Comparison of ENCODE assay signal across 8 mouse cellular contexts in the genomic region with DNA sequence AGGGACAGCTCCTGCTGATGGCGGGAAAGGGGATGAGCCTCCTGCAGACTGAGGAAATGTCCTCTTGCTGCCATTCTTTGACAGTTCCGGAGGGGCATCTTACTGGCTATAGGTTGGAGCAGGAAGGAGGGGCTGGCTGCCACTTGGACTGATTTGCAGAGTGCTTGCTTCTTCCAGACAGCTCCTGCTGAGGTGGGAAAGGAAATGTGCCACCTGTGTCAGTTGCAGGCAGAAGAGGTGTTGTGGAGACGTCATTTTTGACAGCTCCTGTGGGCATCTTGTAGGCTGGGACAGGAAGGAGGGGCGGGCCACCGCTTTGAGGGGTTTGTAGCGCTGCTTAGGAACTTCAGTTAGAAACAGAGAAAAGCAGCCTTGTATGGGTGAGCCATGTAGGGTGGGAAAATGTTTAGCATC. TPM values are rescaled to one million over a fixed set of nuclear protein-coding genes. Genes with fewer than 3 reads are reported as not detected.
DNase-seq lines count a peak whose midpoint lies in the region; ATAC-seq and TF ChIP-seq lines count a peak whose summit lies in the region.

No protein-coding gene starts in this region.

- no peak for TF ChIP-seq POLR2A in heart, adult 2 months (IDR thresholded peaks at IDR 0.05; ENCODE audit: insufficient read depth, low read depth, low read length)

- no peak for TF ChIP-seq CTCF in heart, adult 2 months (IDR thresholded peaks at IDR 0.05)

- intact Hi-C loops in heart, adult 2 months (cut with DNase I): no loop called here

- H3K36me3 ChIP-seq in megakaryocyte, embryonic 14.5 days (replicated peaks; ENCODE audit: low read length): no peaks in the 10 kb centered on the region
- H3K36me3 ChIP-seq in heart, adult 2 months (ENCODE audit: control insufficient read depth, insufficient read depth, low read length): no peaks in the 10 kb centered on the region

- TF ChIP-seq EP300 in heart, adult 2 months (IDR thresholded peaks at IDR 0.05; ENCODE audit: insufficient read depth, low read depth, low read length): no peak

- peak; percentile 1 for DNase-seq in adrenal gland, postnatal 14 days
- DNase-seq in adrenal gland, postnatal 10 days: no peak
- peak; percentile 40 for DNase-seq in CD4-positive helper T cell, adult 2 months (ENCODE audit: low read depth, low spot score)
- peak; percentile 42 to 49 for DNase-seq in thymus, postnatal 36 days
- DNase-seq in urinary bladder, postnatal 10 days (ENCODE audit: low spot score): no peak
- no peak for DNase-seq in heart, adult 2 months

- H3K4me3 ChIP-seq in megakaryocyte, embryonic 14.5 days (replicated peaks): peak overlapping the region; percentile 90
- H3K4me3 ChIP-seq in heart, adult 2 months: no peak overlapping the region

- H3K4me1 ChIP-seq in megakaryocyte, embryonic 14.5 days: peaks cover 29% of the 10 kb centered on the region
- no peaks in the 10 kb centered on the region for H3K4me1 ChIP-seq in heart, adult 2 months (ENCODE audit: control insufficient read depth, insufficient read depth, low read length)

- H3K9me3 ChIP-seq in megakaryocyte, embryonic 14.5 days: peaks cover 2% of the 10 kb centered on the region; the same call in 1 of the 2 replicates

- H3K79me2 ChIP-seq in heart, adult 2 months (replicated peaks; ENCODE audit: control insufficient read depth, insufficient read depth, low read length): no peaks in the 10 kb centered on the region

- 44% methylated on average over 6 of the region's 6 CpGs for WGBS in heart, adult 2 months

- H3K27me3 ChIP-seq in megakaryocyte, embryonic 14.5 days (replicated peaks): peaks cover 32% of the 10 kb centered on the region
- H3K27me3 ChIP-seq in heart, adult 2 months (ENCODE audit: control insufficient read depth, insufficient read depth, low read length): 0 out of 2 replicates have a peak, but pooled peaks cover 3% of the 10 kb centered on the region

- no peak overlapping the region for H3K27ac ChIP-seq in heart, adult 2 months

- no peak overlapping the region for H3K9ac ChIP-seq in heart, adult 2 months (ENCODE audit: low read depth, low read length)

- peak; percentile 14; the same call in 1 of the 2 replicates for ATAC-seq in granulocyte monocyte progenitor cell, adult 5-6 weeks (replicated peaks; ENCODE audit: poor library complexity, severe bottlenecking)

RNA-seq across cellular contexts. Expression of a gene that starts 13.3 kb away (rescaled TPM):
- total RNA-seq in adrenal gland, postnatal 14 days (2021): 2.1 and 2.5 TPM in 2 replicates
- total RNA-seq in adrenal gland, postnatal 10 days (2021): 1 to 10 TPM; 3.9 to 5.6 TPM
- 0.17 TPM in 1 of 2 replicates, not detected in the other for total RNA-seq in granulocyte monocyte progenitor cell, adult 5-6 weeks (2014; fragmentation: Nextera tagmentation)
- 0.17 TPM in 1 of 2 replicates, not detected in the other for total RNA-seq in granulocyte monocyte progenitor cell, adult 5-6 weeks (2017)
- polyA plus RNA-seq in megakaryocyte, embryonic 14.5 days (2012; ENCODE audit: insufficient read depth, low replicate concordance): not detected in 2 replicates
- total RNA-seq in heart, adult 2 months (2021): under 1 TPM; 0.42 to 0.96 TPM
- 1.5 and 2.2 TPM in 2 replicates for polyA plus RNA-seq in heart, adult 2 months (2012; rRNA removed)

RNA-seq across cellular contexts. Expression of a gene that starts 21.4 kb away (rescaled TPM):
- total RNA-seq in adrenal gland, postnatal 14 days (2021): 1.6 and 10.7 TPM in 2 replicates
- 10 to 100 TPM; 16.2 to 27.8 TPM for total RNA-seq in adrenal gland, postnatal 10 days (2021)
- not detected in 2 replicates for total RNA-seq in granulocyte monocyte progenitor cell, adult 5-6 weeks (2014; fragmentation: Nextera tagmentation)
- total RNA-seq in granulocyte monocyte progenitor cell, adult 5-6 weeks (2017): not detected in 2 replicates
- polyA plus RNA-seq in megakaryocyte, embryonic 14.5 days (2012; ENCODE audit: insufficient read depth, low replicate concordance): not detected in 2 replicates
- not detected for total RNA-seq in heart, adult 2 months (2021)
- polyA plus RNA-seq in heart, adult 2 months (2012; rRNA removed): 0.06 and 0.15 TPM in 2 replicates

RNA-seq across cellular contexts. Expression of a gene that starts 39.3 kb away (rescaled TPM):
- 1.4 and 2.1 TPM in 2 replicates for total RNA-seq in adrenal gland, postnatal 14 days (2021)
- total RNA-seq in adrenal gland, postnatal 10 days (2021): 1 to 10 TPM; 3.0 to 3.4 TPM
- total RNA-seq in granulocyte monocyte progenitor cell, adult 5-6 weeks (2014; fragmentation: Nextera tagmentation): not detected in 2 replicates
- total RNA-seq in granulocyte monocyte progenitor cell, adult 5-6 weeks (2017): not detected in 2 replicates
- 1.5 TPM in 1 of 2 replicates, not detected in the other for polyA plus RNA-seq in megakaryocyte, embryonic 14.5 days (2012; ENCODE audit: insufficient read depth, low replicate concordance)
- total RNA-seq in heart, adult 2 months (2021): 1 to 10 TPM in 1 of 2 experiments, under 1 TPM in 1; 0.84 to 2.4 TPM
- 3.1 and 3.5 TPM in 2 replicates for polyA plus RNA-seq in heart, adult 2 months (2012; rRNA removed)

RNA-seq across cellular contexts. Expression of a gene that starts 59.5 kb away (rescaled TPM):
- total RNA-seq in adrenal gland, postnatal 14 days (2021): 12.6 and 15.7 TPM in 2 replicates
- 10 to 100 TPM; 13.0 to 16.6 TPM for total RNA-seq in adrenal gland, postnatal 10 days (2021)
- total RNA-seq in granulocyte monocyte progenitor cell, adult 5-6 weeks (2014; fragmentation: Nextera tagmentation): 6.3 and 10.6 TPM in 2 replicates
- total RNA-seq in granulocyte monocyte progenitor cell, adult 5-6 weeks (2017): 6.7 and 7.0 TPM in 2 replicates
- 3.1 and 5.6 TPM in 2 replicates for polyA plus RNA-seq in megakaryocyte, embryonic 14.5 days (2012; ENCODE audit: insufficient read depth, low replicate concordance)
- 10 to 100 TPM; 14.0 to 15.3 TPM for total RNA-seq in heart, adult 2 months (2021)
- polyA plus RNA-seq in heart, adult 2 months (2012; rRNA removed): 21.0 and 21.4 TPM in 2 replicates

Comparison
In these comparisons a context has a peak if more than half of its experiments do, and no peak if none do; other contexts are left out.
1. DNase-seq: peak in adrenal gland, postnatal 14 days (single experiment), CD4-positive helper T cell, adult 2 months (single experiment) and thymus, postnatal 36 days (2 of 2); none in adrenal gland, postnatal 10 days (single experiment), urinary bladder, postnatal 10 days (single experiment) and heart, adult 2 months (0 of 2).